Mouse (Mus musculus) v-Abl transformed pro-B cells (cell line): ENCODE results near the gene Snx29.

Source experiments
- in situ Hi-C, 2 experiments: fragments of 400-800 bp; cut with MboI; formaldehyde crosslinking; loops; one replicate each; pipeline ENCODE4 v1.15.1; 2025; ENCODE audit not compliant: unreplicated experiment in 2 of 2

Gene Snx29

GRCm38 (mm10) chr16:11471246-11471645 is 148.5 kb downstream of the Snx29 start:
- in situ Hi-C loops = no loop called here

- in situ Hi-C loops = no loop called here
Observed at GRCm38 (mm10) chr16:11472852-11473251, 150.1 kb downstream of the Snx29 start.

GRCm38 (mm10) chr16:11473474-11473873 is 150.8 kb downstream of the Snx29 start:
- in situ Hi-C loops = no loop called here

GRCm38 (mm10) chr16:11473893-11474505 is 151.3 kb downstream of the Snx29 start:
- in situ Hi-C loops = no loop called here

GRCm38 (mm10) chr16:11475137-11475943 is 152.6 kb downstream of the Snx29 start:
- in situ Hi-C loops = no loop called here

GRCm38 (mm10) chr16:11476314-11476713 is 153.6 kb downstream of the Snx29 start:
- in situ Hi-C loops = no loop called here

- in situ Hi-C loops = no loop called here
Observed at GRCm38 (mm10) chr16:11476968-11477367, 154.3 kb downstream of the Snx29 start.

GRCm38 (mm10) chr16:11477591-11477990 is 154.9 kb downstream of the Snx29 start:
- in situ Hi-C loops = no loop called here

GRCm38 (mm10) chr16:11479605-11480004 is 156.9 kb downstream of the Snx29 start:
- in situ Hi-C loops = no loop called here

- in situ Hi-C loops = no loop called here
Observed at GRCm38 (mm10) chr16:11482189-11482588, 159.5 kb downstream of the Snx29 start.

GRCm38 (mm10) chr16:11494895-11495294 is 172.2 kb downstream of the Snx29 start:
- in situ Hi-C loops = loop anchor here in 1 of 2 experiments (10.0 kb wide), 1 partner anchor 160 kb away; no protein-coding TSS in a partner anchor

- in situ Hi-C loops = loop anchor here in 1 of 2 experiments (10.0 kb wide), 1 partner anchor 159 kb away; no protein-coding TSS in a partner anchor
Observed at GRCm38 (mm10) chr16:11495923-11496616, 173.4 kb downstream of the Snx29 start.

GRCm38 (mm10) chr16:11496721-11497120 is 174.0 kb downstream of the Snx29 start:
- in situ Hi-C loops = loop anchor here in 1 of 2 experiments (10.0 kb wide), 1 partner anchor 158 kb away; no protein-coding TSS in a partner anchor

- in situ Hi-C loops = no loop called here
Observed at GRCm38 (mm10) chr16:11500061-11500460, 177.4 kb downstream of the Snx29 start.

- in situ Hi-C loops = no loop called here
Observed at GRCm38 (mm10) chr16:11501138-11501537, 178.4 kb downstream of the Snx29 start.

- in situ Hi-C loops = no loop called here
Observed at GRCm38 (mm10) chr16:11501611-11502010, 178.9 kb downstream of the Snx29 start.

GRCm38 (mm10) chr16:11504666-11505491 is 182.2 kb downstream of the Snx29 start:
- in situ Hi-C loops = no loop called here

- in situ Hi-C loops = no loop called here
Observed at GRCm38 (mm10) chr16:11505492-11506176, 182.9 kb downstream of the Snx29 start.

GRCm38 (mm10) chr16:11507188-11507731 is 184.6 kb downstream of the Snx29 start:
- in situ Hi-C loops = no loop called here
